Mouse (Mus musculus) forelimb bud, embryonic 11.5 days (tissue): Measurements from ENCODE around the gene Ugt8a.

Experiments
- DNase-seq: peaks from one replicate; pipeline ENCODE4 v3.0.0-alpha.2; 2012; ENCODE audit warnings: low read depth, low spot score

Ugt8a gene

DNA sequence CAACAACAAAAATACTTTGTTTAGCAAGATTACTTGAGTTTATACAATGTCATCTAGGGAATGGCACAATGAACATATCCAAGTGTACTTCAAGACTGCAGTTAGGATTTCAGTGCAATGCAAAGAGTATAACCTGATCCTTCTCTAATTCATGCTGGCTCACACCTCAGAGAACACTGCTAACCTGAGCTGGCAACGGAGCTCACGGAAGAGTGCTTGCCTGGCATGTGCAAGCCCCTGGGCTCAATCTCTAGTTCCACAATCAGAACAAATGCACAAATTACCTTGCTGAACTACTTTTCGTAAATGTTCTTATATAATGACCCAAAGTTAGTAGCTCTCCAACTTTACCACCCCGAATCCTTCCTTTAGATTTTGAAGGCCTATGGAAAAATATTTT lies 68.5 kb downstream of the Ugt8a start:
- DNase-seq: no peak

GRCm38 (mm10) chr3:125861601-125862000 lies 76.8 kb downstream of the Ugt8a start:
- no peak for DNase-seq

DNA sequence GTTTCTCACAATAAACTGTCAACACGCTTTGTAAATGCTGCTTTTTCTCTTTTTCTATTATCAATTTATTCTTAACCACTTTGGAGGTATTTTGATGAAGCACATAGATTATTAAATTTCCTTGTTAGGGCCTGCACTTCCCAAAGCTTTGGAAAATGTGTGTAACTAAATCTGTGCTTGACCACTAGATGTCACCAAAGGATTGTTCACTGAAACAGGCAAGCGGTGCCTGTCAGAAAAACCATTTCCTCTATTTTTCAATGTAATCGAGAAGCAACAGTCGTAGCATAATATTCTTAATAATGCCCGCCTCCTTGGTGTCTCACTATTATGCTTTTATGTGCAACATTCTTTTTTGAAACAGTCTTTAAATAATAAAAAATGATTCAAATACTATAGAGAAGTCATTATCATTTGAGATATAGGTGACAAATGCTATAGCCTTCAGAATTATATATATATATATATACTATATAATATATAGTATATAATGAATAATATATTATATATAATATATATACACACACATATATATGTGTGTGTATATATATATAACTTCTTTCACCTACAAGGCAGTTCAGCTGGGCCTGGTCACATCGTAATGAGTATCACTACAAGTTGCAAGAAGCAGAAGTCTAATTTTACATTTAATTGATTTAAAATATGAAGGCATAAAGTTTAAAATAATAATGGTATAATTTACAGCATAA lies 89.1 kb downstream of the Ugt8a start:
- peak; percentile 70 for DNase-seq

DNA sequence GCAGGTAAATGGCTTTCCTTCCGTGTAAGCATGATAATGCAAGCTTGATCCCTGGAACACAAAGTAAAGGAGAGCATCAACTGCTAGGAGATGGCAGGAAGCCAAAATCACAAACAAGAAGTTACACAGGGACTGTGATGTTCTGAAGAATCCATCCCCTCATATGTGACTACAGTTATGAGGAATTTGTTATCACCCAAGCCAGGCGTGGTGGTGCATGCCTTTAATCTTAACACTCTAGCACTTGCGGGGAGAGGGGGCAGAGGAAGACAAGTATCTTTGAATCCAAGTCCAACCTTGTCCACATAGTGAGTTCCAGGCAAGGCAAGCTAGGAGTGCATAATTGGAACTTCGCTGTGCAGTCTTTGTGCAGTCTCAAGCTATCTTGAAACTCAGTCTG lies 110.4 kb downstream of the Ugt8a start:
- no peak for DNase-seq

DNA sequence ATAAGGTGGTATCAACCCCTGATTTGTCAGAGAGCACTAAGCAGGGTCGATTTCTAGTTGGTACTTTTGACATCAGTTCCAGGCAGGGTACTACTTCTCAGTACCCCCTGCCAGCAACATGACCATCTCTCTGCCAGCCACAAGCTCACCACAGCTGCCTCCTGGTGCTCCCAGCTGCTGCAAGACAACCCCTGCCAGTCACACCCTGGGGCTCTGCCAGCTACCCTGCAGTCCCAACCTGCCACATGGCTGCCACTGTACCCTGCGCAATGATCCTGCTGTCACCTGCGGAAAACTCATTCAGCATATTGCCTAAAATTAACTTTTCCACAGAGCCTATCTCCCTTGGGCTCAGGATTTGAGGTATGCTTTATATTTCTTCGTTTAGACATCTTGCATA lies 111.2 kb downstream of the Ugt8a start:
- no peak for DNase-seq

DNA sequence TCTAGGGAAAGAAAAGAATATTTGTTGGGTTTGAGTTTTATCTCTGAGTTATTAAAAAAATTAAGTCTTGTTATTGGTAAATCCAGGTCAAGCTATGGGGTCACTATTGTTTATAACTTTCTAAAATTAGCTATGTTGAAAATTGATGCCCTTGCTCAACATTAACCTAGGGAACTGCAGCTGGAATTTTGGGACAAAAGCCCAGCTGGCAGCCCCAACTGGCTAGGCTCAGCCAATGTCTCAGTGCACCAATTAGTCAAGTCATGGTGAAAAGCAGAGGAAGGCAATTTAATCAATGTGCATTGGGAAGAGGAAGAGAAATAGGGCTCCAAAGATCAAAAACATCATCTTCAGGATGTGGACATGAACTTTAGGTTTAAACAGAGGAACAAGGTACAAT lies 118.7 kb downstream of the Ugt8a start:
- DNase-seq: no peak
